Mouse (Mus musculus): ENCODE measurements around the gene Hoxb5.

DNA sequence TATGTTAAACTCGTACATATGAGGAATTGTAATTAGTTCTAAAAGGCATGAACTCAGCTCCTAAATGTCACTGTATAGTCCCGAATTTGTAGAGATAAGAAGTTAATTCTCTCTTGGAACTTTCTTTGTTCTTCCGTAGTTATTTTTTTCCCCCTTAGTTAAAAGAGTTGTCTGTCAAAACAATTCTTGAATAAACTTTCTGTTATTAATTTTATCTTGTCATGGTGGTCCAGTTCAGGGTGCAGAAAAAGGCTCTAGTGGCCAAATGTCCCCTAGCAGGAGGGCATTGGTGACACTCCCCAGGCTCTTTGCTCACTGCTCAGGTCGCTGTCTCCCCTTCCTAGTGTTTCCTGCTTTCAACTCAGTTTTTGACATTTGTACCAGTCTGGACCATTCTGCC, 44.6 kb downstream of the Hoxb5 start:
- no peak for TF ChIP-seq CTCF (IDR thresholded peaks at IDR 0.05; ENCODE audit: control insufficient read depth, insufficient read depth, low read length)
- no peak for TF ChIP-seq POLR2A (IDR thresholded peaks at IDR 0.05; ENCODE audit: borderline replicate concordance, control insufficient read depth, low read depth, low read length)

All from bone marrow, adult 2 months (tissue).